Mouse (Mus musculus) bone marrow macrophage, adult 2 months (primary cell): ENCODE data around the gene 1700016H13Rik.

ENCODE experiments used
- CTCF ChIP-seq: IDR thresholded peaks from 2 replicates; pipeline ENCODE4 v1.5.1; 2012; ENCODE audit warnings: low read depth, mild to moderate bottlenecking, low read length, moderate library complexity
- POLR2A ChIP-seq: IDR thresholded peaks from 2 replicates; pipeline ENCODE4 v1.6.1; 2012; ENCODE audit warnings: mild to moderate bottlenecking, low read depth, low read length, borderline replicate concordance

DNA sequence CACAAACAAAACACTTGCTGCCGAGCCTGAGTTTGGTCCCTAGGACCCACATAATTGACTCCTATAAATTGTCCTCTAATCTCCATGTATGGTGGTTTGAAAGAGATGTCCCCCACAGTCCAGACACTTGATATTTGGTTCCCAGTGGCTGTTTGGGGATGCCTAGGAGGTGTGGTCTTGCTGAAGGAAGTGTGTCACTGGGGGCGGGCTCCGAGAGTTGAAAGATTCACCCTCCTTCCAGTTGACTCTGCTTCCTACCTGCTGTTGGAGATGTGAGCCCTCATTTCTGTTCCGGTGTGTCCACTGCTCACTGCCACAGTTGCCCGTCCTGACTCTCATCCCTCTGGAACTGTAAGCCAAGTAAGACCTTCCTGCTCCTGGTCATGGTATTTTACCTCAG is 23.2 kb upstream of the 1700016H13Rik start:
- TF ChIP-seq POLR2A (no peak), CTCF (no peak)
